Mouse (Mus musculus) left cerebral cortex, postnatal 14 days (tissue): ENCODE results near the gene Hacl1. TPM values are rescaled to one million over a fixed set of nuclear protein-coding genes. Genes with fewer than 3 reads are reported as not detected.

ENCODE experiments used
- DNase-seq, 2 experiments: peaks; one replicate each; pipeline ENCODE4 v3.0.0; 2021 to 2022; ENCODE audit warnings: low spot score in 2 of 2, mixed read lengths in 1 of 2
- intact Hi-C: fragments of 180-260 bp; cut with DNase I; formaldehyde crosslinking; loops from one replicate; pipeline ENCODE4 v1.15.1; 2025
- total RNA-seq, 2 experiments: library from RNA; stranded (reverse); gene quantifications; 2 replicates each; pipeline ENCODE4 v1.2.3; 2021

Hacl1 gene
- total RNA-seq, 2 experiments from 2014 or later = 5.0 to 6.9 TPM

GRCm38 (mm10) chr14:31593036-31593435 is 48.0 kb downstream of the Hacl1 start:
- intact Hi-C loops = no loop called here
- no peak for DNase-seq

- intact Hi-C loops = no loop called here
- DNase-seq = no peak
Observed at GRCm38 (mm10) chr14:31591243-31591642, 49.8 kb downstream of the Hacl1 start, which contains the start of gene Colq. Gene Colq (minus strand): TSS chr14:31591343.

- intact Hi-C loops = no loop called here
- no peak for DNase-seq
Observed at GRCm38 (mm10) chr14:31586451-31586850, 54.6 kb downstream of the Hacl1 start.

- intact Hi-C loops = no loop called here
- DNase-seq = no peak
Observed at GRCm38 (mm10) chr14:31583082-31583481, 58.0 kb downstream of the Hacl1 start.

- intact Hi-C loops = no loop called here
- no peak for DNase-seq
Observed at GRCm38 (mm10) chr14:31577966-31578735, 62.9 kb downstream of the Hacl1 start.

GRCm38 (mm10) chr14:31576846-31577697 is 64.0 kb downstream of the Hacl1 start:
- intact Hi-C loops = no loop called here
- DNase-seq = no peak

DNA sequence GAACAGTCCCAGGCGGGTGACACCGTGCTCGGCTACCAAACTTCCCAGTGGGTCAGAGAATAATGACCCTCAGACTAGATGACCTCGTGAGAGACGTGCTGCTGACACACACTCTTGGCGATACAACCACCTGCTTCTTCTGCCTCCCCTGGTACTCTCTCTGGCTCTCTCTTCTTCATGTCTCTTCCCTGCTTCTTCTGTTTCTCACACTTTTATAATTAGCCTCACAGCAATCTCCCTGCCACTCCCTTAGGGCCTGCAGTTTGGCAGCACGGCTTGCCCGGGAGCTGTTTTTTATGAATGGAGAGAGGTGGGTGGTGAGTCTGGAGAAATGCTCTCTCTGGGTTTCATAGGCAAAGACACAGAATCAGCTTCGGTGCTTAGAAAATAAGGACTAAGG is 65.2 kb downstream of the Hacl1 start:
- peak; percentile 30 to 62 for DNase-seq
- intact Hi-C loops = no loop called here

GRCm38 (mm10) chr14:31574903-31575665 is 66.0 kb downstream of the Hacl1 start:
- intact Hi-C loops = no loop called here
- no peak for DNase-seq

DNA sequence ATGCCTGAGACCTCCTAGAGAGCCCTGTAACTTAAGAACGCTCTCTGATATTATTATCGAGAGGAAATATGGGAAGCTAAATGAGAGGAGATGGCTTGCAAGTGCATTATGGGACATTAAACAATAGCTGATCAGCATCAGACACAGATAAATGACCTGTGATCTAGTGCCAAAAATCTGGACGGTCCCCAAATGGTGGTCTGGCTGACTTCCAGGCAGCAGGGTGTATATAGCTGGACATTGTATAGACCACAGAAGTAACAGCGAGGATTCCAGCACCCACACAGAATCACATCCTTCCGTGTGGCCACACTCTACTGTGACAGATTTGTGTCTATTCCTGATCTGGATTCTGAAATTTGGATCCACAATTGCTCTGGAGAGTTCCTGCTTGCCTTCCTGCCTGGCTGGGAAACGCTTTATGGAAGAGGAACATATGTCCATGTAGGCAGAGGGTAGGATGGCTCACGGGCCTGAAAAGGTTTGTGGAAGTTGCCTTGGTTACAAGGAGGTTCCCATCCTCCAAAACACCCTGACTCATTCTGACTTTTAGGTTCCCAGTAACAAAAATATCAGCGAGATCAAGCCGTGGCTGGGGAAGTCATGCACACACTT is 68.4 kb downstream of the Hacl1 start:
- intact Hi-C loops = no loop called here
- DNase-seq = peak; percentile 61 to 64

DNA sequence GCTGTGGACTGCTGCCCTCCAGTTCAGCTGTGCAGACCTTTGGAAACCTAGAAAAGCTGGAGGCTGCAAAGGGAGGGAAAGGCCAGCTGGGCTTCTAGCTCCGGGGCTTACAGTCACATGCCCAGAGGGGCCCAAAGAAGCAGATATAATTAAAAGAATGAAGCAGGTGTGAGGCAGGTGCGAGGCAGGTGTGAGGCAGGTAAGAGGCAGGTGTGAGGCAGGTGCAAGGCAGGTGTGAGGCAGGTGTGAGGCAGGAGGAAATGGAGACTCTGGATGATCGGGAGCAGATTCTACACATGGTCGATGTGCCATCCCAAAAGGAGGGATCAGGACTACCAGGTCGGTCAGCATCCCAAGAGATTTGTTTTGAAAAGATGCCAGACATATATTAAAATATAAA is 69.7 kb downstream of the Hacl1 start:
- intact Hi-C loops = no loop called here

GRCm38 (mm10) chr14:31570131-31570951 is 70.7 kb downstream of the Hacl1 start:
- intact Hi-C loops = no loop called here
- no peak for DNase-seq

More for the DNA sequence above, 69.7 kb downstream of the Hacl1 start:
- no peak for DNase-seq

- peak; percentile 40 to 64 for DNase-seq
- intact Hi-C loops = no loop called here
Observed at GRCm38 (mm10) chr14:31569151-31569631, 71.9 kb downstream of the Hacl1 start.

DNA sequence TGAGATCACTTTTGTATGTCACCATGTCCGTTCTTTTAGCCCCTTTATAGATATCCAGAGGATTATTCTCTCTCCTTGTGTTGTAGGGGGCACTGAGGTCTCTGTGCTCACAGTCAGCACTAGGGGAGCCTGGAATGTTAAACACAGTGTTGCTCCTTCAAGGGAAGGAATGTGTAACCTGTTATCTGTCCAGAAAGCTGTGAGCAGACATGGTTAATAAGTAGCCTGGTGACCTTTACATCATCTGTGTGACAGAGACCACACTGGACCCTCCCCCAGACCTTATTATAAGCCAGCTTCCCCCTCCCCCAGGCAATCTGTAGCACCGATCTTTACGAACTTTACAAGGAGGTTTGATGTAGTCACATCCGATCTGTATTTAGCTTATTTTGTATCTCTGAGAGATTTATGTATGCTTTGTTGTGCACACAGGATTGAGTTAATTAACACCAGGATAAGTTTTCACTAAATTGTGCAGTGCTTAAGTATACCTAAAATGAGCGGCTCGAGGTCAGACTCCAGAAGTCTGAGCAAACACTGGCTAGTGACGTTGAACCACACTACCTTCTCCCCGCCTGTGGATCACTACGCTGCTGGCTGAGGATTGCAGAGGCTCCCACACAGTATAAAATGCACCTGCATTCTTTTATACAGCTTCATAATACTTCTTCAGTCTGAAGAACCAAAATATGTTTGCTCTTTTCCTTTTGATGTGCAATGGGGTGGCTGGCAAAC is 75.4 kb downstream of the Hacl1 start:
- intact Hi-C loops = no loop called here

GRCm38 (mm10) chr14:31564452-31565179 is 76.5 kb downstream of the Hacl1 start:
- DNase-seq = no peak
- intact Hi-C loops = no loop called here

More for the DNA sequence above, 75.4 kb downstream of the Hacl1 start:
- DNase-seq = no peak

DNA sequence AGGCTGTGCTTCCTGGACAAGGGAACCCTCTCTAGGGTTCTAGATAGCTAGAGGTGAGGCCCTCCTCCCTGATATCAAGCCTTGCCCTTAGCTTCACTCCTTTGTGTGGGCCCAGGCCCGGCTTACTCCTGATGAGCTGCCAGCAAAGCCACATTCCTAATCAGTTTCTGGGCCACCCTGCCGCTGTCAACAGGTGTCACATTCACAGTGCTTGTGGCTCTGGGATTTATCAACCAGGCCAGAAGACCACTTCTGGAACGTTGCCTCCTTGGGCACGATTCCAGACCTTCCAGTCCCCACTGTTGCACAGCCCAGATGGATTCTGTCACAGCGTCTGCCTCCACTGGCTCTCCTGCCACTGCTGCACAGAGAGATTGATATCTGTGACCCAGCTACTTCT is 80.2 kb downstream of the Hacl1 start:
- no peak for DNase-seq
- intact Hi-C loops = no loop called here

DNA sequence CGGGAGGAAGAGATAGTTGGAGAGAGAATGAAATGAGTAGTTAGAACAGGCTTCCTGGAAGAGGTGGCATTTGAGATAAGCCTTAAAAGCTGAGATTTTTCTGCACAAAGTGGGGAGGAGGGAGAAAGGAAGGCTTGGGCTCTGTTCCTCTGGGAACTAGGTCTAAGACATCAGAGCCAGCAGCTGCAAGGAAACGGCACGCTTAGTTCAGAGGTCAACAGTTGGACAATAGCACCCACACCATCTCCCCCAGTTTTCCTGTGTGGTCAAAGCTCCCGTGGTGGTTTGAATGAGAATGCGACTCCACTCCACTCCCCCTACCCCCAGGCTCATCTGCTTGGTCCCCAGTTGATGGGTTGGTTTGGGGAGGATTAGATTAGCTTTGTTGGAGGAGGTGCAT is 81.9 kb downstream of the Hacl1 start:
- no peak for DNase-seq
- intact Hi-C loops = no loop called here

DNA sequence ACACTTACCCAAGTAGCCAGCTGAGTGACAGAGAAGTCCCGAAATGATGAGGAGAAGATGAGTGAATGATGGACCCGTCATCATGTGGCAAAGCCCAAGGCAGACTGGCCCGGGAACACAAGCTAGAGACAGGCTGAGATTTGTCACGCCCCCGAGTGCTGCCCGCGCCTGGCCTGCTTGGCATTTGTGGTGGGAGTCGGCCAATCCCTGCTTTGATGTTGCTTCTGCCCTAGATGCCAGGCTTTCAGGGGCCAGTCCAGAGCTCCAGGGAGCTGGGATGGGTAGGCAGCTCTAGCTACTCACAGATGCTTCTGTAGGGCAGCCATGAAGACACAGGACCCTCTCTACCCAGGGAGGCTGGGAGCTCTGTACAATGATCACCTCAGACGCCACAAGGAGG is 83.3 kb downstream of the Hacl1 start:
- intact Hi-C loops = no loop called here

More for the DNA sequence above, 83.3 kb downstream of the Hacl1 start:
- no peak for DNase-seq
